Mouse (Mus musculus) adrenal gland, adult 18-20 months (tissue): ENCODE data around the gene Dgkg. TPM values are rescaled to one million over a fixed set of nuclear protein-coding genes. Genes with fewer than 3 reads are reported as not detected.
A peak's percentile ranks its signal among the peaks of the same experiment; 100 is the strongest.

ENCODE experiments used
- DNase-seq, 2 experiments: peaks; one replicate each; pipeline ENCODE4 v3.0.0; 2021 to 2022; ENCODE audit warnings: low spot score in 2 of 2
- total RNA-seq, 2 experiments: library from RNA; stranded (reverse); gene quantifications; 1 replicate in 1 of 2; 2 replicates in 1 of 2; pipeline ENCODE4 v1.2.3; 2021

Gene Dgkg
- total RNA-seq, 2 experiments from 2014 or later = 2.4 to 3.1 TPM

GRCm38 (mm10) chr16:22548167-22549080, 108.6 kb downstream of the Dgkg start:
- DNase-seq = peak; percentile 81 to 85

DNA sequence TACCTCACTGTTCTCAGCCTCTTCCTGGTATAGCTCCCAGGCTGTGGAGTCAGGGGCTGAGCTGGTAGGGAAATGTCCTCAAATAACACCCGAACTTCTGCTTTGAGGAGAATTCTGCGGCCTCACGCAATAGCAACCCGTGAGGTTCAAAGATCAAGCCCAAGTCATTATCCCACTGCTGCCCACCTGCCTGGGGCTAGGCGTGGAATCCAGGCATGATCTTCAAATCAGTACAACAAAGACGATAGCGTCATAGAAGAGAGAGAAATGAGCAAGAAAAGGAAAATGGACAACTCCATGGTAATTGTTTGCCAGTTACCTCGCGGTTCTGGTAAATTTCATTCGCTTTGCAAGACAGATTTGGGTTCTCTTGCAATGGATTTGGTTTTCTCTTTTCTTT, 109.3 kb downstream of the Dgkg start:
- no peak for DNase-seq

DNA sequence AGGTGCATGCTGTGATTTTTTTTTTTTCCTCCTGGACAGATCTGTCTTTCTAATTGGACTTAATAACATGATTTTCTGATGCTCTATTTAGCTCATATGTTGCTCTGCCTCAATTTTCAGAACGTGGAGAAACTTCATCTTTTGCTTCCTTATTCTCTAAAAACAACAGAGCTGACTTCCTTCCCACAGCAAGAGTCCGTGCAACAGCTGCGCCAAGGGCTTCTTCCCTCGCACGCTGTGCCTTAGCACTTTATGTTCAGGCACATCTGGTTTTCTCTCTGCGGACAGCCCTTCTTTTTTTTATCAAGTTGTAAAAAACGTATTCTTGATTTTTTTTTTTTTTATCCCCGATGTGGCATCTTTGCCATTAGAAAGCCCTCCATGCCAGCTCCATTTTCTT, 111.2 kb downstream of the Dgkg start:
- DNase-seq = no peak

- no peak for DNase-seq
These were observed 111.9 kb downstream of the Dgkg start for GRCm38 (mm10) chr16:22545016-22545561.

DNA sequence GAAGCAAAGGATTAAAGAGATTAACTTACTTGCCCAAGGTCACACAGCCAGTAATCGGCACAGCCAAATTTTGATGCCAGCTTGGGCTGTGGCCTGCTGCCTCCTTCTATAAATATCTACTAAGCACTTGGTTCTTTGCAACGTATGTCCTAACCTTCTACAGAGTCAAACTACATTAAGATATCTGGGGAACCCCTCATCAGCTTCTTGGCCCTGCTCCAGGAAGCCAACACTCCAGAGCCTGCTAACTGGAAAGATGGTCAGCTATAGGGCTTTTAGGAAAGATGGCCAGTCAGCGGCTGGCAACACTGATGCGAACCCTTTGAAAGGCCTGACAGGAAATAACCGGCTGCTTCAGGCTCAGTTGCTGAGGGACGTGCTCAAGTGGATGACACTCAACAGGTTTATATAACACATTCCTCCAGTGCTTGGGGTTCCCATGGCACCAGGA, 114.3 kb downstream of the Dgkg start:
- no peak for DNase-seq

GRCm38 (mm10) chr16:22539275-22539674, 117.7 kb downstream of the Dgkg start:
- no peak for DNase-seq

DNA sequence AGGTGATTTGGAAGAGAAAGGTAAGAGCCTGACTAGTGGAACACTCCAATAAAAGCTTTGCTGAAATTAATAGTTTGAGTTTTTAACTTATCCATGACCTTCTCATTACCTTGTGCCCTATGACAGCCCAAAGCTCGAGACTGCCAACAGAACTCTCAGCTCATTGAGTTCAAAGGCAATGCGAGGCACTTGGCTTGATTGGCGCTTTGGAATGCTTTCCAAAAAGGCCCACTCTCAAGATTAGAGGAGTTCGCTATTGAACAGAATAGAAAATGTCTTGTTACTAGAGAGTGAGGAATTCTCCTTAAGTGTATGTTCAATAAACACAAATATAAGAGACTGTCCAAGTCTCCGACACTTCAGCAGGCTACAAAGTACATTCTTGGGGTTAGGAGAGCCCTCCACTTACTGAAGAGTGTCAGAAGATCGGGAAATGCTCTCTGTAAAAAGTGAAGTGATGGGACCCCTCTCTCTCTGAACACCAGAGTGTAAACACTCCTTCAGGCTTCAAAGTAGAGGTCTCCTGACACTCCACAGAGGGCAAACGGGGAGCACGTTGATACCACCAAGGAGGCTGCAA, 120.3 kb downstream of the Dgkg start:
- DNase-seq = no peak

DNA sequence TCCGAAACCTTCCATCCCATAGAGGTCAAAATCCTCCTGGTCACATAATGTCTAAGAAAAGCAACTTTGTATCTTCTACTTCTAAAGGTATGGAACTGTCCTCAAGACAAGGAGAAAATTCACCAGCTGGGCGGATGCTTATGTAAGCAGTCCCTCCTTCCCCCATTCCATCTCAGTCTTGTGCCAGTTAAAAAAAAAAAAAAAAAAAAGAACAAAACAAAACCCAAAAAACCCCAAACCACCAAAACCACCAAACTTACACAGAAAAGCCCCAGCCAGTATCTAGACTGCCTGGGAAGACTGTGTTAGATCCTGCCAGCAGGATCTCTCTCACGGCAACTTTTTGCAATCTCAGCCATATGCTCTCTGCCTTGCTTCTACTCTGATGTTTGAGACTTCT, 123.9 kb downstream of the Dgkg start:
- DNase-seq = no peak

GRCm38 (mm10) chr16:22531834-22532233, 125.2 kb downstream of the Dgkg start:
- no peak for DNase-seq

GRCm38 (mm10) chr16:22531041-22531440, 126.0 kb downstream of the Dgkg start:
- DNase-seq = no peak

DNA sequence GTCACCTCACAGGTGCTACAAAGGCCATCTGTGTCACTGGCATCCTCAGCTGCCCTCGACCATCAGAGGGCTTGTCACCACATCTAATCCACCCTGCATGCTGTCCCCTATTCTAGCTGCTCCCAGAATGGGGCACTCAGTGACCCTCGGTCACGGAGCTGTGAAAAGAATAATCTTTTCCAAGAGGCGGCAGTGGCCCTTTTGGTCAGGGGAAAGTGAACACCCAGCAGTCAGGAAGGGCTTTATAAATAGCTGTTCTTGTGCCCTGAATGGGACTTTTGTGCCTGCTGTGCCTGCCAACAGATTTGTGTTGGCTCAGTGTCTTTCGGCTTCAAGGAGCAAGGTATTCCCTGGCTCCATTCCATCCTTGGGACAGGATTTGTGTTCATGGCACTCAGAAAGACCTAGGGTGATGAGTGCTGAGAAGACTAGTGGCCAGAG, 129.5 kb downstream of the Dgkg start:
- DNase-seq = no peak

DNA sequence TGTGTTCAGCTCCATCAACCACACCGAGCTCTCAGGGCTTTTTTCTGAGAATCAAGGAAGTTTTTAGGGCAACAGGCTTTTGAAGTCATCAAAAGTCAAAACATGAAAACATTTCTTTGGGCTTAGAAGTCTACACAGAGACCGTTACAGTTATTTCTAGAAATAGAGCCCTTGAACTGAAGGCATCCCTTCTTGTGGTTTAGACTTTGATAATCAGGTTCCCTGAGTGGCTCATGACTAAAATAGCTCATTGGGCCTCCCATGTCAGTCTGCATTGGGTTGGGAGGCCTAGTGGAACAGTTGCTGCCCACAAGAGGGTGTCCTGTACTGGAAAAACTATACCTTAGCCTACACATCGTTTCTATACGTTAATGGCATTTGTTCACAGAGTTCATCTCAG, 130.6 kb downstream of the Dgkg start:
- no peak for DNase-seq

GRCm38 (mm10) chr16:22517431-22518384, 139.3 kb downstream of the Dgkg start:
- DNase-seq = peak; percentile 42 to 47

GRCm38 (mm10) chr16:22515476-22515875, 141.5 kb downstream of the Dgkg start:
- no peak for DNase-seq

- no peak for DNase-seq
These were observed 146.0 kb downstream of the Dgkg start for GRCm38 (mm10) chr16:22510861-22511637.

GRCm38 (mm10) chr16:22508936-22509563, 148.0 kb downstream of the Dgkg start:
- DNase-seq = no peak

DNA sequence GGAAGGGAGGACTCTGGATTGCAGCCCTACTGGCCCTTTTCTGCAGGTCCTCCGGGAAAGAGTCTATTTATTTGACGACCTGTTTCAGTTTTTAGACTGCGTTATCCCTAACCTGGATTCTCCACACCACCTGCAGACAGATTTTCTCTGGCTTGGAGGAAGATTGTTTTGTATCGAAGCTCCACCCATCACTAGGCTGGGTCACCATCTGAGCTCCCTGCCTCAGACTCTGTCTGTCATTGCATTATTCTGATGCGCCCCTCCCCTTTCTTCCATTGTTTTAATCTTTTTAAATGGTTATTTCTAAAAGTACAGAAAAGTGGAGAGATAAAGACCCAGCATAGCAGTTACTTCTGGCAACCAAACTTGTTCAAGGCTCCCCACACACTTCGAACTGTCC, 151.4 kb downstream of the Dgkg start:
- no peak for DNase-seq

DNA sequence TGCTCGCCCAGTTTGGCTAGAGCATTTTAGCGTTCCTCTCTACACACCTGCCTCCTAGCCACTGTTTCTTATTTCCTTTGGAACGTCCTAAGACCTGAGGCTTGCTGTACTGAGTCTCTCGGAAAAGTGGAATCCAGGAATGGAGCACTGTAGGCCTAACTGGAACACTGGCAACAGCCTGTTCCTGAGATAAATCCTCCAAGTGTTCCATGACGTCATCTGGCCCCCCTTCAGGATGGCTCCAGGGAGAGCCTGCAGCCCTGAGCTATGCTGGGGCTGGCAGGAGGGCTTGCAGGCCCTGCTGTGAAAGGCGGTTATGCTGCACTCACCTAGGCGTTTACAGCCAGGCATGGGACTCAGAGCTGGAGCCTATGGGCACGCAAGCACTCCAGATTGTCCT, 152.2 kb downstream of the Dgkg start:
- peak; percentile 26 to 33 for DNase-seq

DNA sequence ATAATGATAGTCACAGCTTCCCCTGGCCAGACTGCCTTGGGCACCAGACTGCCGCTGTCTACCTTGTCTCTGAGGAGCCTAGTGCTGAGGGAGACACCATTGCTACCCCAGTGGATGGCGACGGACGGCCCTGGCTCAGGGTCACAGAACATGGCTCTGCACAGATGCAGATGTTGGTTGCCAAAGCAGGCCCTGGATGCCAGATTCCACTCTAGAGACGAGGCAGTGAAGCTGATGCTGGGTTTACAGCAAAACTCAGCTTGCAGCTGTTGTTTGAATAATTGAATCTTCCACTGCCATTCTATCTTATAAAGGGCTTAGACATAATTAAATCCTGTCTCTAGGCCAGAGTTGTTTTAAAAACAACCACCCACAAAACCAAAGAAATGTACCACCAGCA, 153.0 kb downstream of the Dgkg start:
- no peak for DNase-seq

DNA sequence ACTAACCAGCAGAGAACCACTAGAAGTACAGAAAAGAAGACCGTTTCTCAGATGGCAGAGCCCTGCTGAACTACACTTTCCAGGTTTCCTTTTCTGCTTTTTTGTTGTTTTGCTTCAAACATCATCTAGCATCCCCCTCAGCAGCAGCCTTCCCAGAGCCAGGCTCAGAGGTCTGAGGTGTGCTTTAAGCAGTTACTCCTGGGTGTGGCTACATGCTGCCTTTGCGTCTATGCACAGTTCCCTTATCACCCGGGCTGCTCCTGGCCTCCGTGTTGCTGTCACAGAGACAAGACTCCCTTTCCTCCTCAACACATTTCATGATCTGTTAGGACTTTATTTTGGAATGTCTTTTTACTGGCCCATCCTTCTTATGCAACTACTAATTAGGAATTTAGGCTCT, 153.6 kb downstream of the Dgkg start:
- DNase-seq = no peak
